15 mouse cellular contexts compared by ENCODE assay signal in genomic region chr9:112831102-112831501, GRCm38 (mm10).
DNase-seq lines count a peak whose midpoint lies in the region; TF ChIP-seq lines count a peak whose summit lies in the region.
"Had no signal": no experiment of that assay in that cellular context is flagged by ENCODE, and none has a peak within 500 bp of the region (broad histone marks: within the 10 kb centered on the region; RNA-seq: fewer than 3 reads in every experiment).

No protein-coding gene starts in this region.

- no peak overlapping the region for H3K4me3 ChIP-seq in layer of hippocampus, adult 2 months
- H3K4me3 ChIP-seq: erythroblast, embryonic 14.5 days; heart, embryonic 10.5 days; megakaryocyte, embryonic 14.5 days had no signal

- no peak for TF ChIP-seq CTCF in layer of hippocampus, adult 2 months (conservative IDR thresholded peaks at IDR 0.05)

- H3K27ac ChIP-seq in layer of hippocampus, adult 2 months: peak overlapping the region; percentile 48
- H3K27ac ChIP-seq: heart, embryonic 10.5 days had no signal

- DNase-seq in cerebellum, adult 11-12 months: peak; percentile 42
- no peak for DNase-seq in cerebellum, postnatal 4 days (ENCODE audit: low spot score in 2 of 2)
- DNase-seq in layer of hippocampus, adult 2 months (ENCODE audit: low spot score in 2 of 2): peak in 1 of 2 experiments; percentile 18
- DNase-seq in layer of hippocampus, postnatal 36 days: no peak
- DNase-seq in brain, adult 2 months (ENCODE audit: low read depth, low spot score): peak; percentile 77
- peak; percentile 33 to 46 for DNase-seq in cerebellum, postnatal 36 days
- no peak for DNase-seq in lung, postnatal 25 days (ENCODE audit: low spot score)
- no peak for DNase-seq in ovary, postnatal 36 days (ENCODE audit: low spot score)
- DNase-seq: gastrocnemius, postnatal 10 days; heart, postnatal 4 days; liver, postnatal 0 days; thymus, postnatal 25 days had no signal

Comparison
In these comparisons a context has a peak if more than half of its experiments do, and no peak if none do; other contexts are left out.
1. DNase-seq: peak in cerebellum, adult 11-12 months (single experiment), brain, adult 2 months (single experiment) and cerebellum, postnatal 36 days (2 of 2); none in cerebellum, postnatal 4 days (0 of 2), layer of hippocampus, postnatal 36 days (0 of 2), lung, postnatal 25 days (single experiment) and ovary, postnatal 36 days (single experiment).